Mouse (Mus musculus) heart, postnatal 0 days (tissue): ENCODE data around the gene Clic1. TPM values are rescaled to one million over a fixed set of nuclear protein-coding genes. Genes with fewer than 3 reads are reported as not detected.

Experiments used
- ATAC-seq: fragments of 200-750 bp; cut with Nextera tagmentation; 2 replicates; pipeline ENCODE4 v1.8.0; 2017; ENCODE audit warnings: low read depth, moderate number of reproducible peaks, moderate library complexity; ENCODE audit not compliant: insufficient read depth
- DNase-seq: peaks from one replicate; pipeline ENCODE4 v3.0.0-alpha.2; 2016; ENCODE audit warnings: low spot score
- H3K27ac ChIP-seq: fragments of 300-500 bp; sonication (generic); 2 replicates; pipeline ENCODE4 v1.5.1; 2014; ENCODE audit warnings: low read depth, mild to moderate bottlenecking
- H3K27me3 ChIP-seq: fragments of 300-500 bp; sonication (generic); 2 replicates; pipeline ENCODE4 v1.6.1; 2014; ENCODE audit warnings: low read length, mixed read lengths; ENCODE audit not compliant: control insufficient read depth, insufficient read depth
- H3K36me3 ChIP-seq: fragments of 300-500 bp; sonication (generic); replicated peaks from 2 replicates; pipeline ENCODE4 v1.6.1; 2014; ENCODE audit warnings: low read length, mixed read lengths; ENCODE audit not compliant: control insufficient read depth, insufficient read depth
- H3K4me1 ChIP-seq: fragments of 300-500 bp; sonication (generic); 2 replicates; pipeline ENCODE4 v1.6.1; 2014; ENCODE audit warnings: antibody characterized with exemption; ENCODE audit not compliant: control insufficient read depth, insufficient read depth
- H3K4me2 ChIP-seq: fragments of 300-500 bp; sonication (generic); 2 replicates; pipeline ENCODE4 v1.6.1; 2014; ENCODE audit warnings: low read depth, mild to moderate bottlenecking, low read length, moderate library complexity
- H3K4me3 ChIP-seq: fragments of 300-500 bp; sonication (generic); 2 replicates; pipeline ENCODE4 v1.5.1; 2014; ENCODE audit warnings: low read depth, low read length
- H3K9ac ChIP-seq: fragments of 300-500 bp; sonication (generic); replicated peaks from 2 replicates; pipeline ENCODE4 v1.6.1; 2014; ENCODE audit warnings: low read depth, low read length, mixed read lengths
- H3K9me3 ChIP-seq: fragments of 300-500 bp; sonication (generic); replicated peaks from 2 replicates; pipeline ENCODE4 v1.6.1; 2016; ENCODE audit warnings: low read length; ENCODE audit not compliant: control insufficient read depth
- CTCF ChIP-seq: IDR thresholded peaks from 2 replicates; pipeline ENCODE4 v1.5.1; 2016; ENCODE audit warnings: antibody characterized with exemption, control low read depth, low read depth
- EP300 ChIP-seq: IDR thresholded peaks from 2 replicates; pipeline ENCODE4 v1.6.1; 2016; ENCODE audit warnings: antibody characterized with exemption, low read depth
- WGBS: fragments of 180-500 bp; shearing (Covaris S2); extraction: QIAGEN DNeasy Blood & Tissue Kit; methylation state at CpG from one replicate; pipeline ENCODE4 v1.1.7; 2014; 5-methylcytosine and 5-hydroxymethylcytosine counted together
- polyA plus RNA-seq: library from polyadenylated mRNA; unstranded; fragments of >200 nt; fragmentation: Nextera tagmentation; extraction: Ambion mirVana; gene quantifications from 2 replicates; pipeline ENCODE4 v1.2.1, GENCODE M21; 2015
- total RNA-seq: library from RNA; depleted of rRNA; stranded (reverse); fragments of >200 nt; gene quantifications from 2 replicates; pipeline ENCODE4 v1.2.3, GENCODE M21; 2014; ENCODE audit warnings: low replicate concordance

Clic1 gene
- total and polyA plus RNA-seq, 2 experiments from 2014 or later = 194 to 205 TPM

- 68% methylated on average over 10 of the region's 10 CpGs for WGBS
- Histone ChIP-seq H3K9me3 (no peaks in the 10 kb centered on the region), H3K36me3 (peaks cover 36% of the 10 kb centered on the region), H3K4me1 (peaks cover 11% of the 10 kb centered on the region), H3K4me2 (0 out of 2 replicates have a peak overlapping the region, but pooled peaks have one; percentile 11), H3K27me3 (no peaks in the 10 kb centered on the region), H3K4me3 (no peak overlapping the region), H3K9ac (no peak overlapping the region), H3K27ac (no peak overlapping the region)
- ATAC-seq (no peak), DNase-seq (no peak)
- TF ChIP-seq CTCF = no peak
- no peak for TF ChIP-seq EP300
Observed at GRCm38 (mm10) chr17:35016791-35017705, 32.7 kb upstream of the Clic1 start.

GRCm38 (mm10) chr17:35017706-35018030 lies 32.1 kb upstream of the Clic1 start:
- no peaks in the 10 kb centered on the region for H3K9me3 ChIP-seq
- no peak overlapping the region for H3K27ac ChIP-seq
- no peak overlapping the region for H3K4me3 ChIP-seq
- H3K4me2 ChIP-seq = no peak overlapping the region
- no peaks in the 10 kb centered on the region for H3K27me3 ChIP-seq
- DNase-seq (no peak), ATAC-seq (no peak)
- peaks cover 11% of the 10 kb centered on the region for H3K4me1 ChIP-seq
- WGBS = 70% methylated on average over 14 of the region's 14 CpGs
- TF ChIP-seq CTCF (no peak), EP300 (no peak)
- no peak overlapping the region for H3K9ac ChIP-seq
- peaks cover 30% of the 10 kb centered on the region for H3K36me3 ChIP-seq

GRCm38 (mm10) chr17:35018171-35018570 lies 31.6 kb upstream of the Clic1 start:
- H3K4me3 ChIP-seq = no peak overlapping the region
- no peaks in the 10 kb centered on the region for H3K9me3 ChIP-seq
- H3K36me3 ChIP-seq = peaks cover 24% of the 10 kb centered on the region
- TF ChIP-seq EP300 = no peak
- no peak for TF ChIP-seq CTCF
- ATAC-seq (no peak), DNase-seq (no peak)
- 82% methylated on average over 3 of the region's 3 CpGs for WGBS
- H3K9ac ChIP-seq = no peak overlapping the region
- H3K27ac ChIP-seq = no peak overlapping the region
- H3K27me3 ChIP-seq = no peaks in the 10 kb centered on the region
- peaks cover 11% of the 10 kb centered on the region for H3K4me1 ChIP-seq
- H3K4me2 ChIP-seq = no peak overlapping the region

GRCm38 (mm10) chr17:35019894-35020293 lies 29.9 kb upstream of the Clic1 start:
- Histone ChIP-seq H3K36me3 (peaks cover 7% of the 10 kb centered on the region; the same call in 1 of the 2 replicates), H3K27ac (no peak overlapping the region), H3K9ac (no peak overlapping the region), H3K27me3 (no peaks in the 10 kb centered on the region), H3K4me1 (peaks cover 11% of the 10 kb centered on the region), H3K4me2 (no peak overlapping the region), H3K4me3 (no peak overlapping the region), H3K9me3 (no peaks in the 10 kb centered on the region)
- 76% methylated on average over 11 of the region's 11 CpGs for WGBS
- TF ChIP-seq EP300 = no peak
- TF ChIP-seq CTCF = no peak
- no peak for DNase-seq
- no peak for ATAC-seq

GRCm38 (mm10) chr17:35020551-35020950 lies 29.2 kb upstream of the Clic1 start:
- Histone ChIP-seq H3K4me1 (peaks cover 11% of the 10 kb centered on the region), H3K36me3 (peaks cover 1% of the 10 kb centered on the region; the same call in 1 of the 2 replicates), H3K9ac (no peak overlapping the region), H3K27ac (no peak overlapping the region), H3K27me3 (0 out of 2 replicates have a peak, but pooled peaks cover 1% of the 10 kb centered on the region), H3K9me3 (no peaks in the 10 kb centered on the region), H3K4me2 (no peak overlapping the region), H3K4me3 (no peak overlapping the region)
- ATAC-seq = no peak
- no peak for DNase-seq
- TF ChIP-seq CTCF (no peak), EP300 (no peak)
- WGBS = 81% methylated on average over 8 of the region's 8 CpGs
